ENCODE assay signal across 24 mouse cellular contexts in genomic region chr3:103567226-103567625, GRCm38 (mm10). TPM values are rescaled to one million over a fixed set of nuclear protein-coding genes. Genes with fewer than 3 reads are reported as not detected.
A peak's percentile ranks its signal among the peaks of the same experiment; 100 is the strongest.
DNase-seq lines count a peak whose midpoint lies in the region; ATAC-seq and TF ChIP-seq lines count a peak whose summit lies in the region.
"Had no signal": no experiment of that assay in that cellular context is flagged by ENCODE, and none has a peak within 500 bp of the region (broad histone marks: within the 10 kb centered on the region; RNA-seq: fewer than 3 reads in every experiment).

No protein-coding gene starts in this region.

- H3K27ac ChIP-seq in cerebellum, adult 2 months (ENCODE audit: insufficient read depth, low read length): no peak overlapping the region
- no peak overlapping the region for H3K27ac ChIP-seq in hindbrain, postnatal 0 days
- H3K27ac ChIP-seq: embryonic facial prominence, embryonic 15.5 days; forebrain, embryonic 10.5 days; gastrocnemius, adult 2 months; heart, embryonic 13.5 days; hindbrain, embryonic 12.5 days had no signal

- no peaks in the 10 kb centered on the region for H3K27me3 ChIP-seq in cerebellum, adult 2 months (ENCODE audit: control insufficient read depth, insufficient read depth, low read length)
- no peaks in the 10 kb centered on the region for H3K27me3 ChIP-seq in hindbrain, postnatal 0 days (ENCODE audit: insufficient read depth, low read length)

- no peak overlapping the region for H3K4me3 ChIP-seq in cerebellum, adult 2 months (replicated peaks; ENCODE audit: insufficient read depth, low read depth, low read length)
- no peak overlapping the region for H3K4me3 ChIP-seq in hindbrain, postnatal 0 days (ENCODE audit: low read length)
- H3K4me3 ChIP-seq: embryonic facial prominence, embryonic 15.5 days; erythroblast, embryonic 14.5 days; forebrain, embryonic 10.5 days; gastrocnemius, adult 2 months; heart, embryonic 13.5 days; hindbrain, embryonic 12.5 days had no signal

- 22% methylated on average over 3 of the region's 3 CpGs for WGBS in cerebellum, adult 2 months
- 48% methylated on average over 3 of the region's 3 CpGs for WGBS in hindbrain, postnatal 0 days

- ATAC-seq in cerebellum, adult (ENCODE audit: insufficient number of reproducible peaks, low FRiP score, low TSS enrichment): peak; percentile 70
- ATAC-seq in hindbrain, postnatal 0 days: no peak
- ATAC-seq: CD4-positive, CD25-positive, alpha-beta regulatory T cell, adult 4 months; hindbrain, embryonic 16.5 days had no signal

- no peaks in the 10 kb centered on the region for H3K36me3 ChIP-seq in hindbrain, postnatal 0 days (ENCODE audit: insufficient read depth, low read length)
- H3K36me3 ChIP-seq: embryonic facial prominence, embryonic 15.5 days; forebrain, embryonic 10.5 days; G1E; heart, embryonic 13.5 days; hindbrain, embryonic 12.5 days had no signal

- H3K4me2 ChIP-seq in hindbrain, postnatal 0 days (ENCODE audit: low read depth, low read length): no peak overlapping the region
- H3K4me2 ChIP-seq: embryonic facial prominence, embryonic 15.5 days; heart, embryonic 13.5 days; hindbrain, embryonic 12.5 days had no signal

- no peak for TF ChIP-seq CTCF in cerebellum, adult 2 months (IDR thresholded peaks at IDR 0.05; ENCODE audit: borderline replicate concordance, insufficient read depth, low read depth, low read length)
- TF ChIP-seq CTCF in hindbrain, postnatal 0 days (IDR thresholded peaks at IDR 0.05; ENCODE audit: low read depth): no peak

- no peak for TF ChIP-seq POLR2A in cerebellum, adult 2 months (IDR thresholded peaks at IDR 0.05; ENCODE audit: borderline replicate concordance, insufficient read depth, low read length)

- H3K9me3 ChIP-seq in hindbrain, postnatal 0 days (ENCODE audit: low read length): no peaks in the 10 kb centered on the region
- H3K9me3 ChIP-seq: embryonic facial prominence, embryonic 15.5 days; forebrain, embryonic 10.5 days; G1E; heart, embryonic 13.5 days; hindbrain, embryonic 12.5 days had no signal

- H3K4me1 ChIP-seq in cerebellum, adult 2 months (ENCODE audit: control insufficient read depth, insufficient read depth, low read length): peaks cover 24% of the 10 kb centered on the region
- H3K4me1 ChIP-seq in hindbrain, postnatal 0 days (ENCODE audit: insufficient read depth, low read length): no peaks in the 10 kb centered on the region
- H3K4me1 ChIP-seq: embryonic facial prominence, embryonic 15.5 days; hindbrain, embryonic 12.5 days had no signal

- no peak overlapping the region for H3K9ac ChIP-seq in hindbrain, postnatal 0 days (replicated peaks; ENCODE audit: low read length)
- H3K9ac ChIP-seq: embryonic facial prominence, embryonic 15.5 days; heart, embryonic 13.5 days; hindbrain, embryonic 12.5 days had no signal

- intact Hi-C loops in gastrocnemius, postnatal 14 days (cut with DNase I; ENCODE audit: low total_unique reads): no loop called here

- no peak for DNase-seq in cerebellum, postnatal 4 days (ENCODE audit: low spot score in 2 of 2)
- DNase-seq in cerebellum, adult 2 months: peak; percentile 66 to 80
- DNase-seq in cerebellum, postnatal 10 days: peak; percentile 36 to 48
- no peak for DNase-seq in gastrocnemius, postnatal 14 days
- DNase-seq in embryo, embryonic 10 days (ENCODE audit: low spot score): no peak
- no peak for DNase-seq in hindbrain, postnatal 0 days (ENCODE audit: low spot score)
- DNase-seq: adrenal gland, postnatal 14 days; B cell, adult 2 months; embryo, embryonic 11 days; gastrocnemius, adult 2 months; gastrocnemius, postnatal 36 days; heart, adult 11 months; heart, postnatal 36 days; kidney, adult 11 months had no signal

RNA-seq across cellular contexts. Expression of gene Syt6, which starts 7.8 kb away (rescaled TPM):
- 11.7 and 12.3 TPM in 2 replicates for polyA plus RNA-seq in cerebellum, adult 2 months (2012; rRNA removed)
- not detected for total RNA-seq in gastrocnemius, postnatal 14 days (2021)
- total RNA-seq in hindbrain, postnatal 0 days (2014; rRNA removed): 32.6 and 43.6 TPM in 2 replicates
- polyA plus RNA-seq in hindbrain, postnatal 0 days (2015; fragmentation: Nextera tagmentation; extraction: Ambion mirVana): 9.1 and 10.1 TPM in 2 replicates
- total RNA-seq: adrenal gland, postnatal 14 days; gastrocnemius, adult 2 months; gastrocnemius, postnatal 36 days; heart, postnatal 36 days had no signal
- polyA plus RNA-seq: CD4-positive, CD25-positive, alpha-beta regulatory T cell, adult 4 months; erythroblast, embryonic 14.5 days; G1E; heart, postnatal 0 days had no signal

Comparison
In these comparisons a context has a peak if more than half of its experiments do, and no peak if none do; other contexts are left out.
1. DNase-seq: peak in cerebellum, adult 2 months (2 of 2) and cerebellum, postnatal 10 days (2 of 2); none in cerebellum, postnatal 4 days (0 of 2), gastrocnemius, postnatal 14 days (single experiment), embryo, embryonic 10 days (single experiment) and hindbrain, postnatal 0 days (single experiment).
2. RNA of gene Syt6, which starts 7.8 kb away (total RNA-seq): 32.6 to 43.6 TPM in hindbrain, postnatal 0 days; not detected in gastrocnemius, postnatal 14 days; every median in the first group is over 10 times any median in the second.